Mouse (Mus musculus) liver, embryonic 11.5 days (tissue): ENCODE measurements around the gene Echdc3. TPM values are rescaled to one million over a fixed set of nuclear protein-coding genes. Genes with fewer than 3 reads are reported as not detected.

Experiments
- ATAC-seq: fragments of 200-750 bp; cut with Nextera tagmentation; replicated peaks from 2 replicates; pipeline ENCODE4 v1.8.0; 2017; ENCODE audit warnings: moderate number of reproducible peaks, mild to moderate bottlenecking, moderate TSS enrichment, moderate library complexity; ENCODE audit not compliant: low FRiP score
- DNase-seq: peaks from one replicate; pipeline ENCODE4 v3.0.0-alpha.2; 2017; ENCODE audit warnings: low spot score
- H3K27ac ChIP-seq: fragments of 300-500 bp; sonication (generic); 2 replicates; pipeline ENCODE4 v1.5.1; 2014; ENCODE audit warnings: mild to moderate bottlenecking, low read depth, low read length, control low read depth
- H3K27me3 ChIP-seq: fragments of 300-500 bp; sonication (generic); replicated peaks from 2 replicates; pipeline ENCODE4 v1.6.1; 2014; ENCODE audit warnings: low read length, mixed read lengths; ENCODE audit not compliant: control insufficient read depth, insufficient read depth
- H3K36me3 ChIP-seq: fragments of 300-500 bp; sonication (generic); 2 replicates; pipeline ENCODE4 v1.6.1; 2014; ENCODE audit warnings: mild to moderate bottlenecking, low read length, moderate library complexity, mixed read lengths; ENCODE audit not compliant: control insufficient read depth, insufficient read depth
- H3K4me1 ChIP-seq: fragments of 300-500 bp; sonication (generic); replicated peaks from 2 replicates; pipeline ENCODE4 v1.6.1; 2014; ENCODE audit warnings: low read length, mixed read lengths; ENCODE audit not compliant: control insufficient read depth, insufficient read depth
- H3K4me2 ChIP-seq: fragments of 300-500 bp; sonication (generic); 2 replicates; pipeline ENCODE4 v1.6.1; 2014; ENCODE audit warnings: mild to moderate bottlenecking, control low read depth, moderate library complexity
- H3K4me3 ChIP-seq: fragments of 300-500 bp; sonication (generic); 2 replicates; pipeline ENCODE4 v1.5.1; 2014; ENCODE audit warnings: low read depth, low read length, control low read depth
- H3K9ac ChIP-seq: fragments of 300-500 bp; sonication (generic); 2 replicates; pipeline ENCODE4 v1.6.1; 2014; ENCODE audit warnings: low read depth, low read length, control low read depth
- H3K9me3 ChIP-seq: fragments of 300-500 bp; sonication (generic); 2 replicates; pipeline ENCODE4 v1.6.1; 2016; ENCODE audit warnings: low read length, inconsistent platforms, mixed read lengths; ENCODE audit not compliant: control insufficient read depth
- WGBS: fragments of 180-500 bp; shearing (Covaris S2); extraction: QIAGEN DNeasy Blood & Tissue Kit; methylation state at CpG from one replicate; pipeline ENCODE4 v1.1.7; 2014; 5-methylcytosine and 5-hydroxymethylcytosine counted together
- polyA plus RNA-seq: library from polyadenylated mRNA; unstranded; fragments of >200 nt; fragmentation: Nextera tagmentation; extraction: Ambion mirVana; gene quantifications from 2 replicates; pipeline ENCODE4 v1.2.1, GENCODE M21; 2014

Gene Echdc3
- 5.3 and 6.4 TPM in 2 replicates for polyA plus RNA-seq

GRCm38 (mm10) chr2:6212724-6213511 lies at the start of gene Echdc3:
Gene Echdc3 (minus strand): TSS chr2:6213033.
- peak within 1 kb of the TSS; percentile 52 for H3K4me3 ChIP-seq
- DNase-seq (peak; percentile 90), ATAC-seq (peak; percentile 85)
- peak within 1 kb of the TSS; percentile 69 for H3K9ac ChIP-seq
- peak within 1 kb of the TSS; percentile 82 for H3K27ac ChIP-seq
- no peaks in the 10 kb centered on the region for H3K36me3 ChIP-seq
- WGBS, result 4% methylated on average over 30 of the region's 30 CpGs
- H3K27me3 ChIP-seq, result no peaks in the 10 kb centered on the region
- H3K4me2 ChIP-seq, result peak within 1 kb of the TSS; percentile 82
- peaks cover 8% of the 10 kb centered on the region for H3K4me1 ChIP-seq
- H3K9me3 ChIP-seq, result no peaks in the 10 kb centered on the region

DNA sequence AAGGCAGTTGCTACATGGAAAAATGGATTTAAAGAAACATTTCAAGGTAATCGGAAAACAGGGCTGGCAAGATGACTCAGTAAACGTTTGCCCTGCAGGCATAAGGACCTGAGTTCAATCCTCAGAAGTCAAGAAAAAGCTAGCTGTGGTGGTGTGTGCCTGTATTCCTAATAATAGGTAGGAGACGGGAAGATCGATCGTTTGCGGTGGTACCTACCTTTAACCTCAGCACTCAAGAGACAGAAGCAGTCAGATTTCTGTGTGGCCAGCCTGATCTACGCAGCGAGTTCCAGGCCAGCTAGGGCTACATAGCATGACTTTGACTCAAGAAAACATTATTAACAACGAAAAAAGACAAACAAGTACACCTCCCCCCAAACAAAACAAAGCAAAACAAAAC lies 48.9 kb upstream of the Echdc3 start:
- 84% methylated on average over 9 of the region's 9 CpGs for WGBS
- ATAC-seq, result no peak
- no peaks in the 10 kb centered on the region for H3K9me3 ChIP-seq
- no peak overlapping the region for H3K4me2 ChIP-seq
- peaks cover 19% of the 10 kb centered on the region for H3K4me1 ChIP-seq
- DNase-seq, result no peak
- no peaks in the 10 kb centered on the region for H3K36me3 ChIP-seq
- H3K27me3 ChIP-seq, result no peaks in the 10 kb centered on the region
- no peak overlapping the region for H3K9ac ChIP-seq
- H3K4me3 ChIP-seq, result no peak overlapping the region
- H3K27ac ChIP-seq, result no peak overlapping the region

DNA sequence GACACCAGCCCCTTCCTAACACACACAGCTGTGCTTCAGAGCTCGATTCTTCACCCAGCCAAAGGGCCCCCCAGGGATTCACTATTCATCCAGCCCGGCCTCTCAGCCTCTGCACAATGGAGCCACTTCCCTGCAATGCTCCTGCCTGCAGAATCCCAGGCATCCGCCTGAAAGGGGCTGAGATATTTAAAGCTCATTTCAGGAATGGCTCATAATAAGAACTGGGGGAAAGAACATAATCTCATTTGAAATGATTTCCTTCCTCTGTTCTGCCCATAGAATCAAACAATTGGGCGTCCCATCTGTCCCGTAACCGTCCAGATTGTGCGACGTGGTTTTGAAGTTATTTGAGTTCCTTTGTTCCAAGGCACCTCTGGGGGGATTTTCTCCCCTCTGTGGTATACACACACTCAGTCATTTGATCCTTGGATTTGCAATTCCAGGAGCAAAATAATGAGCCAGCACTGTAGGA lies 48.4 kb upstream of the Echdc3 start:
- ATAC-seq (no peak), DNase-seq (no peak)
- H3K27ac ChIP-seq, result no peak overlapping the region
- no peaks in the 10 kb centered on the region for H3K9me3 ChIP-seq
- 64% methylated on average over 8 of the region's 8 CpGs for WGBS
- H3K36me3 ChIP-seq, result no peaks in the 10 kb centered on the region
- no peak overlapping the region for H3K4me2 ChIP-seq
- peaks cover 19% of the 10 kb centered on the region for H3K4me1 ChIP-seq
- H3K9ac ChIP-seq, result no peak overlapping the region
- no peaks in the 10 kb centered on the region for H3K27me3 ChIP-seq
- H3K4me3 ChIP-seq, result no peak overlapping the region

DNA sequence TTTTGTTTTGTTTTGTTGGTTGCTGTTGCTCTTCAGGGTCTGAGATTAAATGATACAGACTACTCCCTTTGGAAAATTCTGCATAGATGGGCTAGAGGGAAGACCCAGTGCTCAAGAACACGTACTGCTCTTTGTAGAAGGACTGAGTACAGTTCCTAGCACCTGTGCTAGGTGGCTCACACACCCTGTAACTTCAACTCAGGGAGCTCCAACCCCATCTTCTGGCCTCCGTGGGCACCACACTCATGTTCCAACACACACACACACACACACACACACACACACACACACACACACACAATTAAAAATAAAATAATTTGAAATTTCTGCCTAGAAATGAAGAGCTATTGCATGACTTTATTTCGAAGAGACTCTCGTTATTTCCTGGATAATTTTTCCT lies 47.8 kb upstream of the Echdc3 start:
- no peak overlapping the region for H3K9ac ChIP-seq
- H3K4me3 ChIP-seq, result no peak overlapping the region
- no peak for ATAC-seq
- no peak for DNase-seq
- H3K27me3 ChIP-seq, result no peaks in the 10 kb centered on the region
- no peak overlapping the region for H3K4me2 ChIP-seq
- no peaks in the 10 kb centered on the region for H3K9me3 ChIP-seq
- WGBS, result 91% methylated on average over 4 of the region's 4 CpGs
- H3K4me1 ChIP-seq, result peaks cover 19% of the 10 kb centered on the region
- H3K36me3 ChIP-seq, result no peaks in the 10 kb centered on the region
- no peak overlapping the region for H3K27ac ChIP-seq

GRCm38 (mm10) chr2:6259182-6259581 lies 46.3 kb upstream of the Echdc3 start:
- Histone ChIP-seq H3K27ac (no peak overlapping the region), H3K4me2 (no peak overlapping the region), H3K36me3 (no peaks in the 10 kb centered on the region), H3K9ac (no peak overlapping the region), H3K4me3 (no peak overlapping the region), H3K4me1 (peaks cover 6% of the 10 kb centered on the region), H3K9me3 (no peaks in the 10 kb centered on the region), H3K27me3 (no peaks in the 10 kb centered on the region)
- no peak for DNase-seq
- no peak for ATAC-seq
- 82% methylated on average over 3 of the region's 3 CpGs for WGBS

GRCm38 (mm10) chr2:6258026-6258425 lies 45.2 kb upstream of the Echdc3 start:
- 89% methylated on average over 4 of the region's 4 CpGs for WGBS
- Histone ChIP-seq H3K4me3 (no peak overlapping the region), H3K9me3 (no peaks in the 10 kb centered on the region), H3K4me2 (no peak overlapping the region), H3K27me3 (no peaks in the 10 kb centered on the region), H3K9ac (no peak overlapping the region), H3K4me1 (peaks cover 4% of the 10 kb centered on the region; the same call in 1 of the 2 replicates), H3K27ac (no peak overlapping the region), H3K36me3 (no peaks in the 10 kb centered on the region)
- ATAC-seq, result no peak
- DNase-seq, result no peak

DNA sequence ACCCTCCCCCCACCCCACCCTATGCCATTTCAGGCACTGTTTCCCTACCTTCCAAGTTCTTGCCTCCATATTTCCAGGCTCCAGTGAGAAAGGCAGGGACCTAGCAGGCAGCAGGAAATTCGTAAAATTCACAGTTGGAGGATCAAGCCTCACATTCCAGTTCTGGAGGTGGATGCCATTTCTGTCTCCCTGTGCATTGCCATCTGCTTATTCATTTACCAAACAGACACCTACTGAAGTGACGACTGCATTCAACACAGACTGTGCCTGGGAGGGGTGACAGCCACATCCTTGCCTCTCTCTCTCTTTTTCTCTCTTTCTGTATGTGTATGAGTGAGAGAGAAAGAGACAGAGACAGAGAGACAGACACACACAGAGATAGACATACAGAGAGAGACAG lies 44.3 kb upstream of the Echdc3 start:
- Histone ChIP-seq H3K9ac (no peak overlapping the region), H3K27ac (no peak overlapping the region), H3K4me1 (no peaks in the 10 kb centered on the region), H3K9me3 (no peaks in the 10 kb centered on the region), H3K36me3 (no peaks in the 10 kb centered on the region), H3K4me3 (no peak overlapping the region), H3K4me2 (no peak overlapping the region), H3K27me3 (no peaks in the 10 kb centered on the region)
- no peak for ATAC-seq
- DNase-seq, result no peak
- 67% methylated on average over 2 of the region's 2 CpGs for WGBS

- Histone ChIP-seq H3K36me3 (no peaks in the 10 kb centered on the region), H3K4me1 (no peaks in the 10 kb centered on the region), H3K27ac (no peak overlapping the region), H3K4me3 (no peak overlapping the region), H3K9ac (no peak overlapping the region), H3K27me3 (no peaks in the 10 kb centered on the region), H3K9me3 (no peaks in the 10 kb centered on the region), H3K4me2 (no peak overlapping the region)
- 64% methylated on average over 19 of the region's 19 CpGs for WGBS
- DNase-seq (no peak), ATAC-seq (no peak)
These were observed 43.4 kb upstream of the Echdc3 start for GRCm38 (mm10) chr2:6255989-6256841.
